Mouse (Mus musculus) lung, postnatal 4 days (tissue): ENCODE results near the gene Kcnq1.
A peak's percentile ranks its signal among the peaks of the same experiment; 100 is the strongest.

Experiments
- DNase-seq, 2 experiments: peaks; one replicate each; pipeline ENCODE4 v3.0.0; 2021

Gene Kcnq1

DNA sequence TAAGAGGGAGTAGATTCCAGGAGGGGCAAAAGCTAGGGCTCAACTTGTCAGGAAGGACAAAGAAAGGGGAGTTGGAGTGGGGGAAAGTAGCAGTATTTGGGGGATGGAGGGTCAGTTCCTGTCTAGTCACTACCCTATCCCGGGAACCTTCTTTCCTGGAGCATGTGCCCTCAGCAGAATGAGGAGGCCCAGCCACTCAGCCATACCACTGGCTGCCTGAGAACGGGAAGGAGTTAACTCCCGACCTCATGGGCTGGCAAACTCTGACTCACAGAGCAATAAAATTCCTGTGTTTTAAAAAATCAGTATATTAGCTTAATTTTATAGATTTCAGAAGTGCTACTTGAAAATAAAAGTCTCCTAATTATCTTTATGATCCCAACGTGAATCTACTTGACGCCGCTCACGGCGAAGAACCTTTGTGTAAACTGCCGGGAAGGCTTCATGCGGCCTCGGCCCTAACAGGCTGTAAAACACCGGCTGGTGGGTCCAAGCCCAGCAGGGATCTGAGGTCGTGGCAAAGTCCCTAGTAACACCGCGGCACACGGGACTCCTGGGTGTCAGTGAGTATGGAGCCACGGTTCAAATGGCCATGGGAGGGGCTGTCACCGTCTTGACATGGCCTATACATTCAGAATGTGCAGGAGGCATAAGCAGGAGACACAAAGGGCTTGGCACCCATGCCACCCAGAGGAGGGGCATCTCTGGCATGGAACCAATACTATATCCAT lies 222.2 kb downstream of the Kcnq1 start:
- no peak for DNase-seq

DNA sequence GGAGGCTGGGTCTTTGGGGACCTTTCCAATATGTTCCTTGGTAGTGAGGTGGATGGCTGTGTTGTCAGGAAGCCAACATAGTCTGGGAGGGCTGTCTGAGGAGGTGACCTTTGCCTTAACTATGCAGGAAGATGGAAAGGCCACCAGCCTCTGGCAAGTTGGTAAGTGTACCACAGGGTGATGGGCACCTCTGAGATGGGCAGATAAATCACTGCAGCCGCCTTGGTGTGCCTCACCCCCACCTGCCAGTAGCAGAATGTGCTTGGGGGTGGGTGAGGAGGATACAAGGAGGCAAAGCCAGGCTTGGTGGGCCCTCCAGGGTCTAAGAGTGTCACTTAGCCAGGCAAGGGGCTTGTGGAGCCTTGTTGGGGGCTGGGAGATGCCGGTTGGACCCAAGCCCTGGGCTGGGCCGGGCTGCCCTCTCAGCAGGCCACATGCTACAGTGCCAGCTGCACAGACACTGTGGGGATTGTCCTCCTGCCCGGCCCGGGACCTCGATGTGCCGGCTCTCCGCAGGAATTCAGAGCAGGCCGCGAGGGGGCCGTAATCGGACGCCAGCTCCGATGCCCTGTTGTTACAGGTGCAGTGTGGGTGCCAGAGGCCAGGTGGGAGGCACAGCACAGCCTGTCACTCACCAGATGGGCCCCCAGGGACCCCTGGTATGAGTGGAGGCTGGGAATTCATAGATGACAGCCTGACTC lies 223.1 kb downstream of the Kcnq1 start:
- no peak for DNase-seq

DNA sequence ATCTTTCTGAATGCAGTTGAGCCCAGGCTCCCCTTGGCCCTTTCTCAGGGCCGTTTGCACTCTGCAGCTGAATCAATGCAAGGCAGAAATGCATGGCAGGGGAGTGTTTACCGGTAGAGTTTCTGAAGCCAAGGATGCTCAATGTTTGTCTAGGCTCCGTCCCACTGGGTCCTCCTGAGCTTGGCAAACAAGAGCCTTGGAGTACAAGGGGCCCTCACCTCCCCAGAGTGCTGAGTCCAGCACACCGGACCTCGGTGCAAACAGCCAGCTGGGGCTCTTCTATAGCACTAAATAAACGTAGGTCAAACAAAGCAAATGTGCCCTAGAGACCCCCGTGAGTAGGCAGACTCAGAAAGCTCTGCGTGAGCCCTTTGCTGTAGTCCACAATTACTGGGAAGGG lies 226.9 kb downstream of the Kcnq1 start:
- no peak for DNase-seq

GRCm38 (mm10) chr7:143333604-143334003 lies 227.4 kb downstream of the Kcnq1 start:
- DNase-seq = no peak

DNA sequence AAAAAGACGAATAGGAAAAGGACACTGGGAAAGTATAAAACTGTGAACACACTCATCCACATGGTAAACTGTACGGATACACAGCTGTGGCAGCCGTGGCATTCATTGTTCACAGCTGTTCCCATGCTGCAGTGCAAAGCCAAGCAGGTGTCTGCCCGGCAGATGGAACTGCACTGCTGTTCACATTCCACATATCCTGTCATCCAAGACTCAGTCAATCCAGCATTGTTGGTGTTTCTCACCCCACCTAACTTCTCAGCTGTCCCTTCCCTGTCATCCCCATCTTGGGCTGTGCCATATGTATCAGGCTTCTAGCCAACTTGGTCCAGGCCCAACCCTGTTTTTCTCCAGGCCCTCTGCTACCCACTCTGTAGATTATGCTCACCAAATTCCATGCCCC lies 232.5 kb downstream of the Kcnq1 start:
- DNase-seq = no peak

GRCm38 (mm10) chr7:143340601-143341281 lies 234.6 kb downstream of the Kcnq1 start:
- DNase-seq = no peak

DNA sequence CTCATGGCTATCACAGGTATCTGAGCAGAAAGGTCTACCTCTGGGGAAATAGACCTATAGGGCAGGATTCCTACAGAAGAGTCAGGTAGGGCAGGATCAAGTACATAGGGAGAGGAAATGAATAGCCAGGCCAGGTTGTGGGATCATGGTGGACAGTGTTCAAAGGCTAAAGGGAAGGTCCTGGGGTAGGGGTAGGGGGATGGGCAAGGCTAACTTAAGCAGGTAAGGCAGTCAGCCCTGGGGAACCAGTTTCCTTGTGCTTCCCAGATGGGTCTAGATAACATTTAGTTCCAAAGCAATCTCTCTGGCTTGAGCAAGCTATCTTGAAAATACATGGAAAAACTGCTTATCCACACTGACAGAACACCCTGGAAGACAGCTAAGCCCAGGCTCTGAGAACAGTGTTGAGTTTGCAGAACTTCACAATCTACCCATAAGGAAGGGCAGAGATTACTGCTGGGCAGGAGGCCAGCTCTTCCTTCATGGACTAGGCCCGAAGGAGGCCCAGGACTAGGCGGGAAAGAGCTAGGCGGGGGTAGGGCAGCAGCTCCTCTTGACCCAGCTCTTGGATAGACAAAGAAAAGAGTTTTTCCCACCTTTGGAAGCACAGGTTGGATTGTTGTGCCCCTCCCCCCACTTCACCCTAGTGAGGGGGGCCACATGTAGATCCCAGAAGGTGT lies 235.3 kb downstream of the Kcnq1 start:
- DNase-seq = no peak

- no peak for DNase-seq
These were observed 237.7 kb downstream of the Kcnq1 start for GRCm38 (mm10) chr7:143343781-143344306.

DNA sequence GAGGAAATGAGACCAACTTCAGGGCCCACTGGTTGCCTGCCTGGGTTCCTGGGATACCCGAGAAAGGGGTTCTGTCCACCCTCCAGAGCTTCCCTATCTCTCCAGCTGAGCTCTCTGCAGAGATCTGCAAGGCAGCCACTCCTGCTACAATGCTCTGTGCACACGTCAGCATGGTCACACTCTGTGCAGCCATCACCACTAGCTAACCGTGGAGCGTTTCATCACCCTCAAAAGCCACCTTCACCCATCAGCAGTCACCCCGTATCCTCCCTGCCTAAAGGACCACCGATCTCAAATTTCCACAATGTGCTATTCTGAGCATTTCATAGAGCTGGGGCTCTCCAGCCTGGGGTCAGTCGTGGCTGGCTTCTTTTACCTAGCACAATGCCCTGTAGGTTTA lies 243.1 kb downstream of the Kcnq1 start:
- DNase-seq = no peak

DNA sequence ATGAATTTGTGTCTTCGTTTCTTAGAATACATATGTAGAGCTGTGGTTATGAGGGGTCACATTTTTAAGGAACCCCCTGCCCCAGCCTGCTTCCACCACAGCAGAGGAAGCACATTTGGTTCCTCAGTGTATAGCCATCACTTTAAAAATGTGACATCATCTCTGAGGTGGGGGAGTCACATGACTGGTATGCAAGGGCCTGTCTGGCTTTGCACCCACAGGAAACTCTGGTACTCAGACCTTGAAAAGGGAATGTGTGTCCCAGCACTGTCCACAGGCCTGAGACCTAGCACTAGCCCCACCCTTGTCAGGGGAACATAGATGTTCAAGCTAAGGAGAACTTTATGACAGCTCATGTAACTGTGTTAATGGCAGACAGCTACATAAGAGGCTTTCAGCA lies 243.7 kb downstream of the Kcnq1 start:
- no peak for DNase-seq

- no peak for DNase-seq
These were observed 249.7 kb downstream of the Kcnq1 start for GRCm38 (mm10) chr7:143355831-143356230.

DNA sequence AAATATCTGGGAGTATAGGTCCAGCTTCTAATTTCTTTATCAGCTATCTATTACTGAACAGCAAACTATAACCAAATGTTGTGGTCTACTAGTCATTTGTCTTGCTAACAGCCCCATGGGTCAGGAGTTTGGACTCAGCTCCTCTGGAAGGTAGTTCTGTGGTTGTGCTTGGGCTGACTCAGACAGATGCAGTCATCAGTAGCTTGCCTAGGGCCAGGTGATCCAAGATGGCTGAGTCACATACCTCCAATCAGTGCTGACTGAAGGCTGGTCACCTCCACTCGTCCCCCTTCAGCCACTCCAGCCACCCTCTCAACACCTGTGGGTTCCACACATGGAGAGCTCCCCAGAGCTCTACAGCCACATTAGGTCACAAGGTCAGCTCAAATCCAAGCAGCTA lies 250.9 kb downstream of the Kcnq1 start:
- no peak for DNase-seq

DNA sequence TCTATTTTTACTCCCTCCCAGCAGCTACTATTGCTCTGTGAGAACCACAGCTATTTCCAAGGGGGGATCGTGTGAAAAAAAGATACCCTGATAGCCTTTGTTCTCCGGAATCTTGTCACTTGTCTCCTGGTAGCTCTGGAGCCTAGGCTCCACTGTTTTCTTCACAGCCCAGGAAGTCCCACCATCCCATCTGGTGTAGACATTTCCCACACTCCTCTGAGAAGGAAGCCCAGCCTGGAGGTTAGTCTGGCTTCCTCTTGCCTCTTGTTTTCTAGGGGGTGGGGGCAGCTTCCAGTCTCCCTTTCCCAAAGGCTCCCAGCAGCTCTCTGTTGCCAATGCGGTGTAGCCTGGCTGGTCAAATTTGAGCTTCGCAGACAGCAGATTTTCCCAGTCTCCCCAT lies 251.7 kb downstream of the Kcnq1 start:
- no peak for DNase-seq

DNA sequence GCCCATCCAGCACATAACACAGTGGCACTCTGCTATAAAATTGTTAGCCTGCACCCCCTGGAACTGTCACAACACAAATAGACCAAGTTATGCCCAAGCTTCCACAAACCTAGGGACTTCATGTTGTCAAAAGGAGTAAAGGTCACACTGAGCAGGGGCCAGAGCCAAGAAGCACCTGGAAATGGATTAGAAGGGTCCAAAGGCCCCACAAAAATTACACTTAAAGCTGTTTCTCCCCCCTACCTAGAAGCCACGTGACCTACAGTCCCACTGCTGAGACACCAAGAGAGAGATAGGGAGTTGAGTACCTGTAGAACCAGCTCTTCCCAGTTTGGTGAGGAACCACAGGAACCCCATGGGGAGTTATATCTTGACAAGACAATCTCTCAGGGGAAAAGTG lies 253.6 kb downstream of the Kcnq1 start:
- no peak for DNase-seq

DNA sequence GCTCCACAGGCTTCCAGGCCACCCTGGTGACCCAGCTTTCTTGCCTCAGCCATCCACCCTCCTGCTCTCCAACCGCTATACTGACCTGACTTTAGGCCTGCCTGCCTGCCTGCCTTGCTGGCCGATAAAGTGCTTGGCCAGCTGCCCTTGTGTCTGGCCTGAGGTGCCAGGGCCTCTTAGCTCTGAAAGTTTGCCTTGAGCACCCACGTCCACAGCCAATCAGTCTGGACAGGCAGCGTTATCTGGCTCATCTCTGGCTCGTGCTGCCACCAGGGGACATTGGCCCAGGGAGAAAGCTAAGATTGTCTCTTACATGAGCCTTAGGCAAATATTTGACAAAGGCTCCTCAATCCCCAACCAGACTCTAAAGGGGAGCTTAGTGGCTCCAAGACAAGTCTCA lies 254.6 kb downstream of the Kcnq1 start:
- peak in 1 of 2 experiments; percentile 49 for DNase-seq

DNA sequence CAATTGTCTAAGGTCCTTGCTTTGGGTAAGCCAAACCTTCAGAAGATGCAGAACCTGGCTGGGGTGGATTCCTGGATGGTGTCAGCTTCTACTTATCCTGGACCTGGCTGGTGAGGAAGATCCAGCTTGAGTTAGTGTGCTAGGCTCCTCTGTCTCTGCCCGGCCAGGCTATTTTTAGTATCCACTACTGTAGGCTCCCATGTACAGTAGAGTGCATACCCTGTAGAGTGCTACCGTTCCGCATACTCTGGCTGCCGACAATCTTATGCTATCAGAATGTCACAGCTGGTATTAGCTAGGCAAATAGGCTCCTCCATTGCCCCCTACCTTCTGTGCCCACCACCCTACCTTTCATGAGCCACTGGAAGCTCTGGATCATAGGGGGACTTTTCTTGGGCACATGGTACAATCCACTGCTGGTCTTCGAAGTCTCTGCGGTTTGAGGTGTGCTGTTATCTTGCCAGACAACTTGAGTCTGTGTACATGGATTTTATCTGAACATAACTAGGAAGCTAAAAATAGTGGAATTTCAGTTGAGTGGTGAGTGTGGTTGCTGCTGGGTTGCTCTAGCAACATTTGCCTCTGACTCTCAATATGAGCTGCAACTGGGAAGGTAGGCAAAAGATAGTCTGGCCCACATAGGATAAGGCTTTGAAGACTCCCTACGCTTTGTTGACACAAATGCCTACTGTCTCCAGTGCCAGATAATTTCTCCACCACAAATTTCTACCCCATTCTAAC lies 258.1 kb downstream of the Kcnq1 start:
- DNase-seq = no peak

DNA sequence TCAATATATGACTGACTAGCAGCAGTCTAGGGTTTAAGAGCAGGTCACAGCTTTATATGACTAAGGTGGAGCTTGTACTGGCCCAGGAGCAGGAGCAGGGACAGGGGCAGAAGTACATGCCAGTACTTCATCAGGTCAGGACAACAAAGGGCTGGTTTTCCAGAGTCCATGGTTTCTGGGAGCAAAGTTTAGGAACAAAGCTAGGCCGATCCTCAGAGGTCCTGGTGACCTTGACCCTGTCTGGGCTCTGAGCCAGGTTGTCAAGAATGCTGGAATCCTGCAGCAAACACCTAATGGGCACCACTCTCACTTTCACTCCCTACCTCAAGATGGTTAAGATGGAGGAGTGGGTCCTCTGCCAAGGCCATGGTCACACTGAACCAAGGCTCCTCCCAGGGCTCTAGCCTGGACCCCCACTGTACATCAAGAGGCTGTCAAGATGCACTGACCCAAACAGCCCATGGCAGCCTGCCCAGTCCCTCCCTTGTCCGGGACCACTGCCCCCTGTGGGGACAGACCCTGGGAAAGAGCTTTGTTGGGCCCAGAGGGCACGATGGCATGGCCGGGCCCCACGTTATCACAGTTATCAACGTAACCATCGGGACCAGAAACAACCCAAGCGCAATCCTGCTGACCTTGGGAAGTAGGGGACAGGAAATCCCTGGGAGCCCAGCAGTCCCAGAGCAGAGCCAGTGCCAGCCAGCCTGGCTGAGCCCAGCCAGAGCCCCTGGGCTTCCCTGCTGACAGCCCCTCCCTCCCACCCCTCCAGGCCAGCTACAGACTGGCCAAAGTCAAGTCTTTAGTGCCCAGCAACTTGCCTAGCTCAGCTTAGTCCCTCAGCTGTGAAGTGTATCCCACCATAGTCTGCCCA lies 259.0 kb downstream of the Kcnq1 start:
- DNase-seq = no peak

GRCm38 (mm10) chr7:143367366-143368266 lies 261.5 kb downstream of the Kcnq1 start:
- no peak for DNase-seq

DNA sequence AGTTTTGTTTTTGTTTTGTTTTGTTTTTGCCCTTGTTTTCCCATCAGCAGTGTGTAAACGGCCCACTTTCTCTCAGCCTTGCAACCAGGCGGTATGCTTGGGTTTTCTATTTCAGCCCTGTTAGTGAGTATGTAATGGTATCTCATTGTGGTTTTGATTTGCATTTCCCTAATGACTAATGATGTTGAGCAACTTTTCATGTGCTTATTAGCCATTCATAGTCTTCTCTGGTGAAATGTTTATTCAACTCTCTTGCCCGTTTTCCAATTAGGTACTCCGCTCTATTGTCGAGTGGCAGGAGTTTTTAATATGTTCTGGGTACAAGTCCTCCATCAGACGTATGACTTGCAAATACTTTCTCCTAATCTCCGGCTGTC lies 262.1 kb downstream of the Kcnq1 start:
- no peak for DNase-seq

DNA sequence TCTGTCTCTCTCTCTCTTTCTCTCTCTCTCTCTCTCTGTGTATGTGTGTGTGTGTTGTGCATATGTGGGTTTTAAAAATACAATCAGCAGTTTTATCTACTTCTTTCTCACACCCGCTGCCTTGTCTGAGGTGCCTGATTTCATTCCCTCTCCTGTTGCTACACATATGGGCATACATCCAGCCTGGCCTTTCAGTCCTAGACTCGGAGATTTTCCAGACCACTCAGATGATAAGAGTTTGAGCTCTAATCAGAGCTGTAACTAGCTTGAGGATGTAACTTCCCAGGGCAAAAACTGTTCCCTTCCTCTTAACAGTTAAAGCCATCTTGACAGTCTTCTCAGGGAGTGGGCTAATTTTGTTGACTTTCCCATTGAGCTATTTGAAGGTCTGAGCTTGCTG lies 265.2 kb downstream of the Kcnq1 start:
- no peak for DNase-seq
